8 mouse cellular contexts compared by ENCODE assay signal in the genomic region with DNA sequence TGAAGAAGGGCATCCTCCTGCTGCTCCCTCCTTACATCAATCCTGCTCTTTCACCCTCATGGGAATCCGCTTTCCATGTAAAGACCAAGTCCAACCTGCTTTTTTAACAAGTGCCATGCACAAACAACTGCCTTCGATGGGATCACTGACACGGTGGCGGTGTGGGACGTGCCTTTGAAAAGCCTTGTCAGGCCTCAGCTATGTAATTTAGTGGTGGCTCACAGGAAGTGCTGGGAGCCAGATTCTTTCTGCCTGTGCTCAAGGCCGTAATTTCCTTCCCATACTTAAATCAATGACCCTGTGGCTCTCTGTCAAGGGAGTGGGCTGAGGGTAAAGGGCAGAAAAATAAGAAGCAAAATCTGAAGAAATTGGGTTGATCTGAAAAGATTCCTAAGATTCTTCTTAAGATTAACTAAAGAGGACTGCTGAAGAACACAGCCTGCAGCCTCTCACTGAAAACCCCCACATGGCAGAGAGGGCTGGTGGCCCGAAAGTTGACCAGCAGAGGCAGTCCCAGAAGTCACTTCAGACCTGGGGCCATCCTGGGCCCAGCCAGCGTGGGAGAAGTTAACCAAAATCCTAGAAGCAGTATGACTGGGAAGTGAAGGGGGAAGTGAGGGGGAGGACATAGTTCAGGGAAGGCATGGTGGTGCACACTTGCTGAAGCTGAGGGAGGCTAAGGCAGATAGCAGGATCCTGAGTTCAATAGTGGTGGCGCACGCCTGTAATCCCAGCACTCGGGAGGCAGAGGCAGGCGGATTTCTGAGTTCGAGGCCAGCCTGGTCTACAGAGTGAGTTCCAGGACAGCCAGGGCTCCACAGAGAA. TPM values are rescaled to one million over a fixed set of nuclear protein-coding genes. Genes with fewer than 3 reads are reported as not detected.
DNase-seq lines count a peak whose midpoint lies in the region; ATAC-seq and TF ChIP-seq lines count a peak whose summit lies in the region.

No protein-coding gene starts in this region.

- no peak for ATAC-seq in lung, embryonic 14.5 days (ENCODE audit: insufficient read depth)
- ATAC-seq in intestine, embryonic 15.5 days = no peak
- no peak; the same call in 1 of the 2 replicates for ATAC-seq in lung, postnatal 0 days

- H3K27me3 ChIP-seq in lung, embryonic 14.5 days (ENCODE audit: insufficient read depth, low read length) = no peaks in the 10 kb centered on the region
- no peaks in the 10 kb centered on the region for H3K27me3 ChIP-seq in intestine, embryonic 15.5 days (replicated peaks)
- H3K27me3 ChIP-seq in lung, postnatal 0 days (replicated peaks; ENCODE audit: insufficient read depth, low read length) = no peaks in the 10 kb centered on the region

- peak overlapping the region; percentile 9; the same call in 1 of the 2 replicates for H3K9ac ChIP-seq in lung, embryonic 14.5 days
- no peak overlapping the region for H3K9ac ChIP-seq in intestine, embryonic 15.5 days
- no peak overlapping the region for H3K9ac ChIP-seq in lung, postnatal 0 days (replicated peaks; ENCODE audit: low read depth)

- 48% methylated on average over 13 of the region's 13 CpGs for WGBS in lung, embryonic 14.5 days
- 57% methylated on average over 13 of the region's 13 CpGs for WGBS in intestine, embryonic 15.5 days
- WGBS in lung, postnatal 0 days = 43% methylated on average over 13 of the region's 13 CpGs

- H3K36me3 ChIP-seq in lung, embryonic 14.5 days (ENCODE audit: insufficient read depth) = 0 out of 2 replicates have a peak, but pooled peaks cover 2% of the 10 kb centered on the region
- H3K36me3 ChIP-seq in intestine, embryonic 15.5 days = no peaks in the 10 kb centered on the region
- no peaks in the 10 kb centered on the region for H3K36me3 ChIP-seq in lung, postnatal 0 days (ENCODE audit: insufficient read depth, low read length)

- H3K4me2 ChIP-seq in lung, embryonic 14.5 days = no peak overlapping the region
- H3K4me2 ChIP-seq in intestine, embryonic 15.5 days (replicated peaks) = no peak overlapping the region
- H3K4me2 ChIP-seq in lung, postnatal 0 days (replicated peaks; ENCODE audit: low read depth, low read length) = no peak overlapping the region

- TF ChIP-seq EP300 in lung, postnatal 0 days (IDR thresholded peaks at IDR 0.05) = no peak

- no peak for TF ChIP-seq CTCF in lung, embryonic 14.5 days (IDR thresholded peaks at IDR 0.05; ENCODE audit: low read depth)
- no peak for TF ChIP-seq CTCF in lung, postnatal 0 days (IDR thresholded peaks at IDR 0.05)

- peak overlapping the region; percentile 80 for H3K27ac ChIP-seq in lung, embryonic 14.5 days (ENCODE audit: low read depth)
- peak overlapping the region; percentile 72 for H3K27ac ChIP-seq in brown adipose tissue, adult 24 weeks (replicated peaks; ENCODE audit: low read depth, low read length)
- H3K27ac ChIP-seq in intestine, embryonic 15.5 days = peak overlapping the region; percentile 25; the same call in 1 of the 2 replicates
- peak overlapping the region; percentile 67 for H3K27ac ChIP-seq in lung, postnatal 0 days (ENCODE audit: low read length)

- peaks cover 13% of the 10 kb centered on the region for H3K4me1 ChIP-seq in lung, embryonic 14.5 days (ENCODE audit: insufficient read depth)
- H3K4me1 ChIP-seq in brown adipose tissue, adult 24 weeks (ENCODE audit: control insufficient read depth, insufficient read depth, insufficient read length, low read length) = peaks cover 28% of the 10 kb centered on the region
- H3K4me1 ChIP-seq in intestine, embryonic 15.5 days (replicated peaks) = peaks cover 7% of the 10 kb centered on the region
- H3K4me1 ChIP-seq in lung, postnatal 0 days (ENCODE audit: insufficient read depth, low read depth, low read length) = peaks cover 36% of the 10 kb centered on the region; the same call in 1 of the 2 replicates

- H3K9me3 ChIP-seq in lung, embryonic 14.5 days (ENCODE audit: low read depth, low read length) = no peaks in the 10 kb centered on the region
- H3K9me3 ChIP-seq in intestine, embryonic 15.5 days = no peaks in the 10 kb centered on the region
- no peaks in the 10 kb centered on the region for H3K9me3 ChIP-seq in lung, postnatal 0 days (ENCODE audit: low read length)

- peak; percentile 54 for DNase-seq in lung, embryonic 14.5 days
- no peak for DNase-seq in lung, postnatal 14 days
- peak; percentile 54 for DNase-seq in lung, postnatal 0 days (ENCODE audit: low spot score)
- DNase-seq in urinary bladder, adult 2 months (ENCODE audit: low spot score) = no peak
- DNase-seq in B cell, adult 2 months = no peak
- DNase-seq in frontal cortex, postnatal 25 days (ENCODE audit: low spot score in 2 of 2) = no peak

- H3K4me3 ChIP-seq in lung, embryonic 14.5 days (ENCODE audit: low read depth, low read length) = no peak overlapping the region
- no peak overlapping the region for H3K4me3 ChIP-seq in brown adipose tissue, adult 24 weeks (ENCODE audit: insufficient read depth, low read depth, low read length)
- H3K4me3 ChIP-seq in intestine, embryonic 15.5 days (replicated peaks) = no peak overlapping the region
- no peak overlapping the region for H3K4me3 ChIP-seq in lung, postnatal 0 days (ENCODE audit: low read depth, low read length)

RNA-seq across cellular contexts. Expression of a gene that starts 33.3 kb away (rescaled TPM):
- polyA plus RNA-seq in lung, embryonic 14.5 days (2014; fragmentation: Nextera tagmentation; extraction: Ambion mirVana) = 29.6 and 30.5 TPM in 2 replicates
- polyA plus RNA-seq in brown adipose tissue, adult 24 weeks (2012; ENCODE audit: insufficient read depth, insufficient read length, missing spikeins) = 19.4 and 33.3 TPM in 2 replicates
- polyA plus RNA-seq in intestine, embryonic 15.5 days (2015; fragmentation: Nextera tagmentation; extraction: Ambion mirVana) = 10.7 and 11.4 TPM in 2 replicates
- polyA plus RNA-seq in lung, postnatal 0 days (2015; fragmentation: Nextera tagmentation; extraction: Ambion mirVana) = 8.2 and 10.9 TPM in 2 replicates
- polyA plus RNA-seq in urinary bladder, adult 2 months (2012; rRNA removed) = 17.8 and 24.8 TPM in 2 replicates

Comparison
In these comparisons a context has a peak if more than half of its experiments do, and no peak if none do; other contexts are left out.
1. DNase-seq: peak in lung, embryonic 14.5 days (single experiment) and lung, postnatal 0 days (single experiment); none in lung, postnatal 14 days (single experiment), urinary bladder, adult 2 months (single experiment), B cell, adult 2 months (0 of 2) and frontal cortex, postnatal 25 days (0 of 2).
2. H3K27ac ChIP-seq: peak in every context shown above with its lines; median percentile 80 in lung, embryonic 14.5 days; 72 in brown adipose tissue, adult 24 weeks; 67 in lung, postnatal 0 days; 25 in intestine, embryonic 15.5 days.